Mouse (Mus musculus) spleen, postnatal 4 days (tissue): ENCODE data around the gene Nol12.

Experiments used
- DNase-seq, 2 experiments: peaks; one replicate each; pipeline ENCODE4 v3.0.0; 2022; ENCODE audit warnings: low spot score in 2 of 2

Gene Nol12

DNA sequence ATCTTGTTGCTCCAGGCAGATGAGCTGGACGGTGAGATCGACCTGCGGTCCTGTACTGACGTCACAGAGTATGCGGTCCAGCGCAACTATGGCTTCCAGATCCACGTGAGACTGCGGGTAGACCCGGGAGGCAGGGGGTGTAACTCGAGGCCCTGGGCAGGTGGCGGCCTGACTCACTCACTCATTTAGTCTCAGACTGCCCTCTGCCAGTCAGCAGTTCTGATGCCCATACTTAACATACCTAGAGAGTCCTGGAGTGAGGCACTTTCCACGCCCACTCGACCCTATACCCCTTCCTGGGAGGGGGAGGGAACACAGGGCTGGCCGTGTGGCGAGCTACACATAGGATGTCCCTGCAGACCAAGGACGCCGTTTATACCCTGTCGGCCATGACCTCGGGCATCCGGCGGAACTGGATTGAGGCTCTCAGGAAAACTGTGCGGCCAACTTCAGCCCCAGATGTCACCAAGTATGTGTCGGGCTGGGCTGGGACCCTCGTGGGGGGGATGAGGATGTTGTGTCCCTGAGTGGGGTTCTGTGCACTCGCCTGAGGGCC is 56.3 kb downstream of the Nol12 start:
- DNase-seq: no peak

- DNase-seq: no peak
These were observed 57.5 kb downstream of the Nol12 start for GRCm38 (mm10) chr15:78992235-78992634.

DNA sequence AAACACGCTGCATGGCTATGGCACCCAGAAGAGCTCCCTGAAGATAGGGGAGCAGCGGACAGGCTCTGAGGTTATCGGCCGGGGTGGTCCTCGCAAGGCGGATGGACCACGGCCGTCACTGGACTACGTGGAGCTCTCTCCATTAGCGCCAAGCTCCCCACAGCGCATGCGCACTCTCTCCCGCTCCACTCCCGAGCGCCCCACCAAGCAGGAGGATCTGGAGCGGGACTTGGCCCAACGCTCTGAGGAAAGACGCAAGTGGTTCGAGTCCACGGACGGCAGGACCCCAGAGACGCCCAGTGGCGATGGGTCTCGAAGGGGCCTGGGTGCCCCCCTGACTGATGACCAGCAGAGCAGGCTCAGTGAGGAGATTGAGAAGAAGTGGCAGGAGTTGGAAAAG is 58.2 kb downstream of the Nol12 start:
- DNase-seq: no peak
